Mouse (Mus musculus) liver, postnatal 0 days (tissue): ENCODE measurements around the gene Utf1.

Source experiments
- CTCF ChIP-seq: sonication (generic); IDR thresholded peaks from 2 replicates; pipeline ENCODE4 v1.5.1; 2016; ENCODE audit warnings: antibody characterized with exemption, low read depth
- EP300 ChIP-seq: IDR thresholded peaks from 2 replicates; pipeline ENCODE4 v1.6.1; 2016; ENCODE audit warnings: antibody characterized with exemption, low read depth, mild to moderate bottlenecking

DNA sequence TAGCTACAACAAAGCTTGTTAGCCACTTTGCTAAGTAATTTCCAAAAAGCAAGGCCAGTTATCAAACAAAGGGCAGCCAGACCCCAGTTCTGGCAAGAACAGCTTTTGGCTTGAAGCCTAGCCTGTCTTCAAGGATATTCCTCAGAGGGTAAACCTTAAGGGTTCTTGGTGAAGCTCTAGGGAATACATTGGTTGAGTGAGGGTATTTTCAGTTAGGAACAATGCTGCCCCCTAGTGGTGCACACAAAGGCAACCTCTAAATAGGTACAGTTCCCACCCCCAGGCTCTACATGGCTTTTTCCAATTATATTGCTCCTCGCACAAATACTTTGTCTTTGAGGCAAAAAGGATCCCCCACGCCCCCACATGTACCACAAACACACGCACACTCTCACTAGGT lies 51.1 kb downstream of the Utf1 start:
- peak; percentile 80 for TF ChIP-seq CTCF
- TF ChIP-seq EP300 = no peak
